Mouse (Mus musculus): Measurements from ENCODE around the gene Timp2. TPM values are rescaled to one million over a fixed set of nuclear protein-coding genes. Genes with fewer than 3 reads are reported as not detected.
A peak's percentile ranks its signal among the peaks of the same experiment; 100 is the strongest.

Gene Timp2
- polyA plus RNA-seq, 1 experiment from 2014 or later = 170 TPM

DNA sequence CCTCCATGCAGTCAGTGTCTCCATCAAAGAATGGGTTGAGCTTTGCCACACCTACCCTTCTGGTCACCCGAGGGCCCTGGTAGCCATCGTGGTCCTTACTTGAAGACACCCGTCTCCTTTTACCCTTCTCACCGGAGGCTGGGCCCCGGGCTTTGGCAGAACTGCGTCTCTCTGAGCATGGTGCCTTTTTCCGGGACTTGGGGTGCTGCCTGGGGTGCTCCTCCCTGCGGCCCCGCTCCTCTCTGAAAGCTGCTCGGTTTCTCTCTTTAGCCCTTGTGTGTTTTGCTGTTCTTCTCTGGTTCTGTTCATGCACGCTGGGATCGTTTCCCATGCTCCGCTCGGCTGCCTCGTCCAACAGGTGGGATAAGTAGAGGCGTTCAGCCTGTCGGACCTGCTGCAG is 22.1 kb downstream of the Timp2 start:
- Histone ChIP-seq H3K27ac (replicated peaks) (peak overlapping the region; percentile 55), H3K9ac (no peak overlapping the region), H3K27me3 (no peaks in the 10 kb centered on the region), H3K9me3 (replicated peaks) (no peaks in the 10 kb centered on the region), H3K4me2 (replicated peaks) (no peak overlapping the region), H3K36me3 (peaks cover 20% of the 10 kb centered on the region), H3K4me1 (peaks cover 36% of the 10 kb centered on the region), H3K4me3 (replicated peaks) (no peak overlapping the region)
- WGBS = 67% methylated on average over 17 of the region's 17 CpGs
- no peak for ATAC-seq (ENCODE audit: insufficient number of reproducible peaks, low FRiP score, low TSS enrichment, low read depth)

DNA sequence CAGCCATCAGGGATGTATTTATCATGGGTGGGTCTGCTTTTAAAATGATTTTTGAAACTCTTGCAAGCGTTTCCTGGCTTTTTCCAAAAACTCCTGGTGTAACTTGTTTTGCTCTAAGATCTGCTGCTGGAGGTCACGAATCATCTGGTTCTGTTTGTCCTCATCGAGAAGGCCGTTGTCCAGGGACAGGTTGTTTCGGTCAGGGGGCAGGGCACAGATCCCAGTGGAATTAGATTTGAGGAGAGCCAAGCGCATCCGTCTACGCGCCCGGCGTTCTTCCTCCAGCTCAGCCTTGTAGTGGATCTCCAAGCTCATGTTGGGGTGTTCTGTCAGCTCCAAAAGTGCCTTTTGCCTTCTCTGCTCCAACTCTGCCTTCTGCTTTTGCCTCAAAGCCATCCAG is 23.2 kb downstream of the Timp2 start:
- H3K4me2 ChIP-seq (replicated peaks) = no peak overlapping the region
- WGBS = 77% methylated on average over 11 of the region's 11 CpGs
- H3K9me3 ChIP-seq (replicated peaks) = no peaks in the 10 kb centered on the region
- H3K27ac ChIP-seq (replicated peaks) = 0 out of 2 replicates have a peak overlapping the region, but pooled peaks have one; percentile 51
- no peak overlapping the region for H3K4me3 ChIP-seq (replicated peaks)
- H3K9ac ChIP-seq = no peak overlapping the region
- peaks cover 47% of the 10 kb centered on the region for H3K4me1 ChIP-seq
- H3K36me3 ChIP-seq = peaks cover 20% of the 10 kb centered on the region
- no peaks in the 10 kb centered on the region for H3K27me3 ChIP-seq
- ATAC-seq (ENCODE audit: insufficient number of reproducible peaks, low FRiP score, low TSS enrichment, low read depth) = no peak

DNA sequence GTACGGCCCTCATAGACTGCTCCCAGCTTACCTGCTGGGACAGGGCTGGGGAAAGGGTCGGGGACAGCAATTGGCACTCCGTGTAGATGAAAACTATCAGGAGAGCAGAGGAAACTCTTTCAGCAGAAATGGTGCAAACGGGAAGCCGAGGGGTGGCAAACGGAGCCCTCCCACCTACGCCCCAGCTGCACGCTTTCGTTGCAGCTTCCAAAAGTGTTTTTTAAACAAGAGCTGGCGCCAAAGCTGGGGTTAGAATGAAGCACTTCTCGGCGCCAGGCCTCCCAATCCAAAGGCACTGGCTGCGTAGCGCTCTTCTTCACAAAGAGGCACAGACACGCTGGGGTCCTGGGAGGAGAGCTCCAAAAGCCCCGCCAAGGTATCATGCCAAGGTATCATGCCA is 24.8 kb downstream of the Timp2 start:
- WGBS = 96% methylated on average over 16 of the region's 16 CpGs
- Histone ChIP-seq H3K27ac (replicated peaks) (no peak overlapping the region), H3K4me2 (replicated peaks) (no peak overlapping the region), H3K4me1 (peaks cover 63% of the 10 kb centered on the region), H3K9me3 (replicated peaks) (no peaks in the 10 kb centered on the region), H3K36me3 (peaks cover 20% of the 10 kb centered on the region), H3K27me3 (no peaks in the 10 kb centered on the region), H3K9ac (no peak overlapping the region), H3K4me3 (replicated peaks) (no peak overlapping the region)
- ATAC-seq (ENCODE audit: insufficient number of reproducible peaks, low FRiP score, low TSS enrichment, low read depth) = no peak

DNA sequence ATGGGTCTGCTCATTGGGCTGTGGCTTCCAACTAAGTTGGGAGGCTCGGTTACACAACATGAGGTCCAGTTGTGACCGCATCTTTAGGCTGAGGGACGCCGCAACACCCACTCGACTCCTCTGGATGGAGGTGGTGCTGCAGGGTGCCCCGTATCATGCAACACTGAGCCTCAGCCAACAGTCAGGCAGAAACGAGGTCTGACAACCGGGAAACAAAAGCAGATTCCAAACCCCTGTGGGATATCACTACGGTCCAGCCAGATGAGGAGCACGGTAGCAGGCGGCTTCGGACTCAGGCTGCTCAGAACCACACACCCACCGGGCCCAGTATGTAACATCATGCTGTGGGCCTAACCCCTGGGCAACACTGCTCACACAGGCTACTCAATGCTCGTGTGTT is 25.2 kb downstream of the Timp2 start:
- no peaks in the 10 kb centered on the region for H3K27me3 ChIP-seq
- ATAC-seq (ENCODE audit: insufficient number of reproducible peaks, low FRiP score, low TSS enrichment, low read depth) = no peak
- H3K36me3 ChIP-seq = peaks cover 20% of the 10 kb centered on the region
- no peak overlapping the region for H3K4me2 ChIP-seq (replicated peaks)
- H3K9ac ChIP-seq = no peak overlapping the region
- no peaks in the 10 kb centered on the region for H3K9me3 ChIP-seq (replicated peaks)
- WGBS = 91% methylated on average over 14 of the region's 14 CpGs
- H3K4me3 ChIP-seq (replicated peaks) = no peak overlapping the region
- peaks cover 66% of the 10 kb centered on the region for H3K4me1 ChIP-seq
- H3K27ac ChIP-seq (replicated peaks) = no peak overlapping the region

DNA sequence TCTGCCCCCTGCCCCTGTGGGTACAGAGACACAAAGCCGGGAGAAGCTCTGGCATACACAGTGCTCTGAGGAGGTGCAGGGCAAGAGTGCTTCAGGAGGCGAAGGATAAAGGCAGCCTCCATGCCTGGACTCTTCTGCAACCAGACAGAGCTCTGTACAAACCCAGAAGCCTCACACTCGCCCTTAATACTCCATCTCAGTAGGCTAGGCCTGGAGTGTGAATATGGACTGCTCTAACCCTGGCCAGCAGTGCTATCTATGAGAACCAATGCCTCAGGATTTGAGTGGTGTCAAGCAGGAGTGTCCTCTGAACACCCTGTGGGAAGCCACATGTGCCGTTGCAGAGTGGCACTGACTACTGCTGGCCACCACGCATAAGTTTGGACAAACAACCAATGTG is 26.6 kb downstream of the Timp2 start:
- no peak for ATAC-seq (ENCODE audit: insufficient number of reproducible peaks, low FRiP score, low TSS enrichment, low read depth)
- Histone ChIP-seq H3K27me3 (no peaks in the 10 kb centered on the region), H3K9ac (no peak overlapping the region), H3K4me3 (replicated peaks) (no peak overlapping the region), H3K4me2 (replicated peaks) (no peak overlapping the region), H3K4me1 (peaks cover 68% of the 10 kb centered on the region), H3K9me3 (replicated peaks) (no peaks in the 10 kb centered on the region), H3K27ac (replicated peaks) (peak overlapping the region; percentile 89; the same call in 1 of the 2 replicates), H3K36me3 (peaks cover 20% of the 10 kb centered on the region)
- WGBS = 85% methylated on average over 5 of the region's 5 CpGs

DNA sequence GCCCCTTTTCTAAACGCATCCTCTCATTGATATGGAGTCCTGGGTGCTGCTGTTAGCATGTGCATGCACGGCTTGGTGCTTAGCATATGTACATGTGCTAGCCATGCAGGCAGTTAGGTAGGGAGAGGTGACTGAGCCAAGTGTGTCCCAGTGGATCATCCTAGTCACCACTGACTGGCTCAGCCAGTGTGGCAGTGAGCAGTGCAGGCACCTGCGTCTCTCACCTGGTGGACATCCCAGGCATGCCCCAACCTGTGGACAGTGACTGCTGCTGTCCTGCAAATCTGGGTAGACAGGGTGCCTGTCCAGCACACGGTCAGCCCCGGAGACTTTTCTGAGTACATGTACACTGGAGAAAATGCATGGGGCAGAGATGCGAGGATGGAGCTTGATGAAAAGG is 27.0 kb downstream of the Timp2 start:
- Histone ChIP-seq H3K27me3 (no peaks in the 10 kb centered on the region), H3K4me3 (replicated peaks) (no peak overlapping the region), H3K4me2 (replicated peaks) (no peak overlapping the region), H3K9ac (no peak overlapping the region), H3K9me3 (replicated peaks) (no peaks in the 10 kb centered on the region), H3K36me3 (peaks cover 19% of the 10 kb centered on the region), H3K4me1 (peaks cover 68% of the 10 kb centered on the region), H3K27ac (replicated peaks) (peak overlapping the region; percentile 89)
- WGBS = 85% methylated on average over 6 of the region's 6 CpGs
- ATAC-seq (ENCODE audit: insufficient number of reproducible peaks, low FRiP score, low TSS enrichment, low read depth) = no peak

DNA sequence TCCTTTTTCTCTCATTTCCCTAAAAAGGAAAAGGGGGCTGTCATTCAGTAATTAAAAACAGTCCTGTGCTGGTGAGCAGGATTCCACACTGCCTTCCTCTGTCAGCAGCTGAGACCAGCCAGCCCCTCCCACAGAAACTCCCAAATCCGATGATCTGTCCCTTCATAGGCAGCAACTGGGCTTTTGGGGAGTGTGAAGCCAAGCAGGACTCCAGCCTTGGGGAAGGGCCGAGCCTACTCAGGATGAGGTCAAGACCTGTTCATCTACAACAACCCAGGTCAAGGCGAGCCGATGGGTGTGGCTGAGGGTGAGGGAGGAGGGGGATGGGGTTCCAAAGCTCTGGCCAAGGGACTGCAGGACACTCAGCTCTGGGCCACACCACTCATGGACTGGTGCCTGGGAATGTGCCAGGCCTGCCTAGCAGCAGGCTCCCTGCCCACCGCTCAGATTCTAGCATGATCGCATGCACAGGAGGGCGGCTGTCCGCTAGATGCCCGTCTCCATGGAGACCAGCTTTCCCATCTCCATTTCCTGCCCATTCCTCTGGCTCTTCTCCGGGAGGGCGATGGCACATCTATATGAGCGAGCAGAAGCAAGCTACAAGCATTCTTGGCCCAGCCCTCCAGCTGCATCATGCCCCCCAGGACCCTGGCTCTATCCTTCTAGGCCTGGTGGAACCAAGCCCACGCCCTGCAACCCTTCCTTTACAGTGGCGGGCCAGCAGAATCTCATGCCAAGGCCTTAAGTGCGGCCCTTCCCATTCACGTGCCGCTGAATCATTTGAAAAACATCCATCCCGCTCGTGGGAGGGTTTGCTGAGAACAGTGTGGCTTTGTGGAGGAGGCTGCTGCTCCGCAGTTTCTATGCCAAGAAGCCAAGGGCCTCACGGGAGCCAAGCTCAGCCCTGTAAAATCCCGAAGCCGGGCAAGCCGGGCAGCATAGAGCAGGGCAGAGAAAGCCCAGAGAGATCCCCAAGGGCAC is 28.3 kb downstream of the Timp2 start:
- H3K4me1 ChIP-seq = peaks cover 70% of the 10 kb centered on the region
- peak; percentile 83 for ATAC-seq (ENCODE audit: insufficient number of reproducible peaks, low FRiP score, low TSS enrichment, low read depth)
- H3K9ac ChIP-seq = peak overlapping the region; percentile 10
- H3K27me3 ChIP-seq = no peaks in the 10 kb centered on the region
- H3K27ac ChIP-seq (replicated peaks) = peak overlapping the region; percentile 89
- peaks cover 7% of the 10 kb centered on the region for H3K36me3 ChIP-seq
- H3K9me3 ChIP-seq (replicated peaks) = no peaks in the 10 kb centered on the region
- peak overlapping the region; percentile 37 for H3K4me2 ChIP-seq (replicated peaks)
- 34% methylated on average over 24 of the region's 24 CpGs for WGBS
- H3K4me3 ChIP-seq (replicated peaks) = peak overlapping the region; percentile 15; the same call in 1 of the 2 replicates

DNA sequence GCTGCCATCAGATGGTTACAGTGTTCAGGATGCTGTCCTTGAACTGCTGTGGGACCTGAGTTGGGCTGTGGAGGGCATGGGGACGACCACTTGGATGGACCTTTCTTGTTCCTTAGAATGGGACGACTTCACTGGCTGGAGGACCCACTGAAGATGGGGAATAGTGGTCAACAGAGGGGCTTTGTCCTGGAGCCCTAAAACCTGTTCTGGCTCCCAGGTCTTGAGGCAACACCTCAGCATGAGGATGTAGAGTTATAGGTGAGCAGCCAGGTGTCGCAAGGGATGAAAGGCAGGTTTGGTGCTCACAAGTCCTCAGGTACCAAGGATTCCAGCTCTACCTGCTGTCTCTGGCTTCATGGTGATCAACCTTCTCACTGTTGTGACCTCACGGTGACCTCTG is 29.0 kb downstream of the Timp2 start:
- Histone ChIP-seq H3K27ac (replicated peaks) (peak overlapping the region; percentile 89), H3K4me1 (peaks cover 70% of the 10 kb centered on the region)
- 80% methylated on average over 4 of the region's 4 CpGs for WGBS

DNA sequence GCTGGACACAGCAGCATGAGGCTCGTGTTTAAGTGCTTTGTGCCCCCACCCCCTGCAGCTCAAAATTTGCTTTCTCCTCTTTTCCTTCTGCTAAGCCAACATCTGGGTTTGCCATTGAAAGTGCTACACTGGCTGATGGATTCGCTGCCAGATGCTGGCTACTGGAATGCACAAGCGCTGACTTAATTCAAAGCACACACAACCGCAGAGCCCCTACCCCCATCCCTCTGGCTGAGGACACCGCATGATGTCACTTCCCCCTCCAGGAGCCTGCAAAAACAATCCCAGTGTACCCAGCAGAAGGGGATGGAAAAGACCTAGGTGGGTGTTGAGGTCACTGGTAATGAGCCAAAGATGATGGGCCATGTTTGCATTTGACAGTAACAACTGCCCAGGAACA is 31.0 kb downstream of the Timp2 start:
- peak; percentile 66; the same call in 1 of the 2 replicates for ATAC-seq (ENCODE audit: insufficient number of reproducible peaks, low FRiP score, low TSS enrichment, low read depth)
- 29% methylated on average over 5 of the region's 5 CpGs for WGBS
- H3K27ac ChIP-seq (replicated peaks) = peak overlapping the region; percentile 79
- no peak overlapping the region for H3K9ac ChIP-seq
- H3K4me1 ChIP-seq = peaks cover 69% of the 10 kb centered on the region
- peaks cover 7% of the 10 kb centered on the region; the same call in 1 of the 2 replicates for H3K36me3 ChIP-seq
- no peaks in the 10 kb centered on the region for H3K27me3 ChIP-seq
- no peaks in the 10 kb centered on the region for H3K9me3 ChIP-seq (replicated peaks)
- H3K4me2 ChIP-seq (replicated peaks) = no peak overlapping the region
- no peak overlapping the region for H3K4me3 ChIP-seq (replicated peaks)

More for the DNA sequence above, 29.0 kb downstream of the Timp2 start:
- no peaks in the 10 kb centered on the region for H3K9me3 ChIP-seq (replicated peaks)
- no peak overlapping the region for H3K9ac ChIP-seq
- no peak overlapping the region for H3K4me3 ChIP-seq (replicated peaks)
- H3K4me2 ChIP-seq (replicated peaks) = no peak overlapping the region
- H3K27me3 ChIP-seq = no peaks in the 10 kb centered on the region
- peaks cover 7% of the 10 kb centered on the region for H3K36me3 ChIP-seq
- ATAC-seq (ENCODE audit: insufficient number of reproducible peaks, low FRiP score, low TSS enrichment, low read depth) = no peak

DNA sequence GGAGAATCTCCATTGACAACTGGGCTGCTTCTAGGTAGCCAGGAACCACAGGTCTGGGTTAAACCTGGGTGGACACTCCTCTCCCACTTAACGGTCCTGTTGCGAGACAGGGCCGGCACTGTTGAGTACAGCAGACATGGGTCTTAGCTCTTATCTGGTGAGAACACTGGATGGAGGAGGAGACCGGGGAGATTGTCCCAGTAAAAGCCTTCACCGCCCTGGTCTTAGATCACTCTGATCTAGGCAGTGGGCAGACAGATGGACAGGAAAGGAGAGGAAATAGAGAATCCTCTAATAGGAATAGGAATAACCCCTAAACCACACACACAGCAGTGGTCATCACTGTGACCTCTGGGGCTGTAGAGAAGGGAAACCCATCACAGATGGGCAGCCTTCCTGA is 31.6 kb downstream of the Timp2 start:
- Histone ChIP-seq H3K9me3 (replicated peaks) (no peaks in the 10 kb centered on the region), H3K27me3 (no peaks in the 10 kb centered on the region), H3K4me1 (peaks cover 69% of the 10 kb centered on the region), H3K27ac (replicated peaks) (peak overlapping the region; percentile 79), H3K36me3 (peaks cover 12% of the 10 kb centered on the region), H3K4me3 (replicated peaks) (no peak overlapping the region), H3K9ac (no peak overlapping the region), H3K4me2 (replicated peaks) (no peak overlapping the region)
- WGBS = 82% methylated on average over 5 of the region's 5 CpGs
- no peak for ATAC-seq (ENCODE audit: insufficient number of reproducible peaks, low FRiP score, low TSS enrichment, low read depth)

DNA sequence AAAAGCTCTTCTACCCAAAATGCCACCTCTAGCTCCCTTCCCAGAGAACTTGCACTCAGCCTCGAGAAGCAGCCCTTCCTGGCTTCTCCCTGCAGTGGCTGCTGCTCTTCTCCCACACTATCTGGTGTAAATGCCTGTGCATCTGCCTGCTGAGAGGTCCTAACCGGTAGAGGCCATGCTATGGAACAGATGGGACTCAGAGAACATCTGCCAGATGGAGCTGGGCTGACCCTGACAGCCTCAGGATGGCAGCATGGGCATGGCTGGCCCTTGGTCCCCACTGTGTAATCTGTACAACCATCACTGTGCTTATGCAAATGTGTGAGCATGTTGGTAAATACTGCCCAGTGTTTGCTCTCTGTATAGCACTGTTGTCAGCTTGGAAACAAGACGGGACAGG is 32.9 kb downstream of the Timp2 start:
- no peak overlapping the region for H3K9ac ChIP-seq
- no peaks in the 10 kb centered on the region for H3K27me3 ChIP-seq
- WGBS = 65% methylated on average over 3 of the region's 3 CpGs
- ATAC-seq (ENCODE audit: insufficient number of reproducible peaks, low FRiP score, low TSS enrichment, low read depth) = no peak
- H3K4me2 ChIP-seq (replicated peaks) = no peak overlapping the region
- H3K4me3 ChIP-seq (replicated peaks) = no peak overlapping the region
- peaks cover 56% of the 10 kb centered on the region for H3K4me1 ChIP-seq
- no peaks in the 10 kb centered on the region for H3K9me3 ChIP-seq (replicated peaks)
- H3K36me3 ChIP-seq = peaks cover 18% of the 10 kb centered on the region
- no peak overlapping the region for H3K27ac ChIP-seq (replicated peaks)

All from embryonic facial prominence, embryonic 15.5 days (tissue).